Mouse (Mus musculus): ENCODE measurements around the gene Fbxl15.

GRCm38 (mm10) chr19:46369204-46369603 is 41.2 kb downstream of the Fbxl15 start:
- TF ChIP-seq POLR2A (IDR thresholded peaks at IDR 0.05; ENCODE audit: extremely low read depth, insufficient read depth, low read length) (no peak), CTCF (IDR thresholded peaks at IDR 0.05; ENCODE audit: extremely low read depth, insufficient read depth, low read length) (peak; percentile 65)

Data from cortical plate, adult 2 months (tissue).